Mouse (Mus musculus): Measurements from ENCODE around the gene Clcn1.
A peak's percentile ranks its signal among the peaks of the same experiment; 100 is the strongest.

DNA sequence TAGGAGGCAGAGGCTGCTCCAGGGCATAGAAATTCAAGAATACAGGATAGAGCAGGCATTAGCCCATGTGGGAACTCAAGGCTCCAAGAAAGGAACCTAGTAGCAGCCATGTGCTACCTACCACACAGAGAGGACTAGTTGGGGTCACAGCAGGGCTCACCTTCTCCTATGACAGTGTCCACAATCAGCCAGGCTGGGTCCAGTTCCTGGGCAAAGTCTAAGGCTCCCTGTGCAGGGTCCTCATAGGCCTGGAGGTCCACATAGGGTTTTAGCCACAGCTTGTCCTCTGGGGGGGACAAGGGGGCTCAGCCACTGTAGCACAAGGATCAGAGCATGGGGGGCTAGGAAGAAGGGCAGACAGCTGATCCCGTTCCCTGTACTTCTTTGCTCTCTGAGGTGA lies 76.0 kb downstream of the Clcn1 start:
- no peak for TF ChIP-seq USF1 (IDR thresholded peaks at IDR 0.05; ENCODE audit: low read depth)
- peak; percentile 47 for TF ChIP-seq POLR2A (IDR thresholded peaks at IDR 0.05; ENCODE audit: insufficient read length, low read depth)
- no peak for TF ChIP-seq TCF12 (IDR thresholded peaks at IDR 0.05; ENCODE audit: insufficient read depth, poor library complexity, severe bottlenecking)
- no peak for TF ChIP-seq MAX (IDR thresholded peaks at IDR 0.05; ENCODE audit: low read depth)
